Mouse (Mus musculus) Patski (cell line): ENCODE data around the gene Susd3. TPM values are rescaled to one million over a fixed set of nuclear protein-coding genes. Genes with fewer than 3 reads are reported as not detected.

Experiments used
- ATAC-seq: fragments of 100-300 bp; one replicate; pipeline ENCODE4 v1.8.0; 2021
- CTCF ChIA-PET: fragments of 350-600 bp; sonication (Branson Sonifier 250); formaldehyde crosslinking; loops from one replicate; lab custom pipeline; 2022; ENCODE audit warnings: inconsistent platforms; lab: Charles Lee
- POLR2A ChIA-PET: fragments of 350-600 bp; sonication (Branson Sonifier 250); formaldehyde crosslinking; loops from one replicate; lab custom pipeline; 2022; ENCODE audit warnings: antibody characterized with exemption, inconsistent platforms; lab: Charles Lee
- DNase-seq: peaks from one replicate; pipeline ENCODE4 v3.0.0-alpha.2; 2011; ENCODE audit warnings: low read depth, low spot score
- H3K27me3 ChIP-seq: fragments of 371-371 bp; one replicate; pipeline ENCODE4 v1.5.1; 2021
- CTCF ChIP-seq: fragments of 100-300 bp; IDR thresholded peaks from one replicate; pipeline ENCODE4 v1.5.1; 2021
- in situ Hi-C: fragments of 300-500 bp; cut with MboI; formaldehyde crosslinking; loops from 3 replicates; pipeline ENCODE4 v1.11.1; 2018; ENCODE audit warnings: low pct_unique_long_range_greater_than_20kb, mixed read lengths
- polyA plus RNA-seq: library from polyadenylated mRNA; unstranded; gene quantifications from one replicate; pipeline ENCODE4 v1.2.3, GENCODE M21; 2021

Gene Susd3
- polyA plus RNA-seq, 1 experiment from 2014 or later = not detected

DNA sequence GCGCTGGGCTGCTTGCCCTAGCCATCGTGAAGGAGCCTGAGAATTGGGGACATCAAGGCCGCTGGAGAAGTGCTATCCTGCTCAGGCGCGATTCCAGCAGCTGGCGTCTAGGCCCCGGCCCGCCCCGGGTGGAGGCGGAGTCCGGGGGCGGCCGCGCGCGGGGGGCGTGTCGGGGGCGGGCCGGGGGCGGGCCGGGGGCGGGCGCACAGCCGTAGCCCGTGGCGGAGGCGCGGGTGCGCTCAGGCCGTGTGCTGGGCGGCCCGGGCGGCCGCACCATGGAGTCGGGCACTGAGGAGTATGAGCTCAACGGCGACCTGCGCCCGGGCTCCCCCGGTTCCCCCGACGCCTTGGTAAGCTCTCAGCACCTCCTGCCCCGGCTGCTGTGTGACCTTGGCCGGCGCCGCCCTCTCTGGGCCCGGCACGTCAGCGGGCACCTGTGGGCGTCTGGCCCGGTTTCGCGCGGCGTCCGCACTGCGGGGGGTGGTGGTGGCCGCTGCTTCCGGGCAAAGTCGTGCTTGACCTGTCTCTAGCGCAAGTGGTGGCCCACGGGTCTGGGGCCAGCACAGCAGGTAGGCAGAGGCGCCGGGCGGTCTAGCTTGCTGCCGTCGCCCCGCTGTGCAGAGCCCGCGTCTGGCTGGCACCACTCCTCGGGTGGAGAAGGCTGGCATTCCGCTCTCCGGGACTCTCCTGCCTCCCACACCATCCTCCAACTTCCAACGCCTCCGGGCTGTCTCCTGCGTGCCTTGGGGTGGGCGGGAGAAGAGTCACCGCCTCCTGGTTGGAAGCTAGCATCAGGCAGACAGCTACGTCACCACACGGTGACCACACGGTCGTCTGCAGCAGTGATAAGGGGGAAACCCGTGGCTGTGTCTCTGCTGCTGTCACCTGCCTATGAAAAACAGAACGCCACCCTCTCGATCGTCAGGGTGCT is 61.0 kb downstream of the Susd3 start, which contains the start of gene Ninj1:
Ninj1 (plus strand) TSS at position 198 of the 931 bp plus-strand sequence.
- in situ Hi-C loops = no loop called here
- no peaks in the 10 kb centered on the region for H3K27me3 ChIP-seq
- no peak for TF ChIP-seq CTCF
- ATAC-seq (peak; percentile 66), DNase-seq (no peak)
- ChIA-PET CTCF (interaction anchor here (0.7 to 1.4 kb wide), 3 partner anchors 14 to 24 kb away, joined by 3 read pairs; no protein-coding TSS in a partner anchor), POLR2A (interaction anchor here (1.3 to 1.4 kb wide), 2 partner anchors 29 to 138 kb away, joined by 3 read pairs; no protein-coding TSS in a partner anchor)

DNA sequence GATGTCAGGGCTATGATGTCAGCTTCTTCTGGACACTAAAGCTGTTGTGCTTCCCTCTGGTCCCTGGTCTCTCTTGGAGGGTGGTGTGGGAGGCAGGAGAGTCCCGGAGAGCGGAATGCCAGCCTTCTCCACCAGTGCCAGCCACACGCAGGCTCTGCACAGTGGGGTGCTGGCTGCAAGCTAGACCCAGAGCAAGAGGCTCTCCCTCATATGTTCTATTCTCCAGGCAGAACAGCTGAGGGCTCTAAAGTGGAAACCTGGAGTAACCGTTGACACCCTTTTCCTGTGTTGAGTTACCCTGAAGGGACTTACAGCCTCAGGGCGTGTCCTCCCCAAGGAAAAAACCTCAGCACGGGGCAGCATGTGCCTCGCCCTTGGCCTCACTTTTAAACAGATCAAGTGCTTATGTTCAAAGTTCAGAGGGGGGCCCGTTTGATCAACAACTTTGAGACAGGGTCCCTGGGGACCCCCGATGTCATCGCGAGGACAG is 61.7 kb downstream of the Susd3 start:
- in situ Hi-C loops = no loop called here
- ChIA-PET CTCF (interaction anchor here (0.7 to 1.5 kb wide), 4 partner anchors 13 to 15 kb away, joined by 3 to 5 read pairs (median 3); no protein-coding TSS in a partner anchor), POLR2A (interaction anchor here (1.3 to 1.4 kb wide), 2 partner anchors 30 to 138 kb away, joined by 3 read pairs; no protein-coding TSS in a partner anchor)
- H3K27me3 ChIP-seq = no peaks in the 10 kb centered on the region
- no peak for ATAC-seq
- DNase-seq = no peak
- TF ChIP-seq CTCF = no peak

DNA sequence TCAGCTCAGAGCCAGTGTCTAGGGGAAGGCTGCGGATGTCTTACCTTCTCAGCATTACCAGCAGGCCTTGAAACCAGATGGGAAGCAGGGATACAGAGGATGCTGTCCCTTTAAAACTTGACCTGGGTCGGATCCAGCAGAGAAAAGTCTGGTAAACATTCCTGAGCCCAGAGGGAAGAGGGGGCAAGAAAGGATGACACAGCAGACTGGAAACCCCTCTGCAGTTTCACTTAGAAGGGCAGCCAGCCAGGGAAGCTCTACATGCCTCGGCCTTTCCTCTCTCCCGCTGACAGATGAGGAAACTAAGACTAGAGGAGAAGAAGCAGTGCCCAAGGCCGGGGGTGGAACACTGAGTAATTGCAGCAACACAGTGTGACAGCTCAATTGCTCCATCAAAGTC is 64.9 kb downstream of the Susd3 start:
- ChIA-PET CTCF (no interaction called here), POLR2A (no interaction called here)
- no peak for TF ChIP-seq CTCF
- no peaks in the 10 kb centered on the region for H3K27me3 ChIP-seq
- DNase-seq (no peak), ATAC-seq (no peak)
- in situ Hi-C loops = no loop called here

DNA sequence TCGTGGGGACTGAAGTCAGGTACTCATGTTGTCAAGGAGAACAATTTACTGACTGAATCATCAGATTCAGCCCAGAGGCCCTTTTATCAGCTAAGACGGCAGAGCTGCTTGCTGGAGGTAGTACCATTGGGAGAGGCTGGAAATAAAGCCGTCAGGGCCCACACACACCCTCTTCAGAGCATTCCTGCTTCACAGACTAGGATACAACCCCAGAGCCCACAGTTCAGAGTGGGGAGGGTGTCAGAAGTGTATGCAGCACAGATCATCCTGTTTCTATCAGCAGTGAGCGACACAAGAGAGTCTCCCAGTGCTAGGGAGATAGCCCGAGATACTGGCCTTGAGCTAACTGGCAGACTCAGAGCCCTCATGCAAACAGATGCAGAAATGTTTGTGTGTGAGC is 65.3 kb downstream of the Susd3 start:
- ChIA-PET POLR2A (interaction anchor here (0.9 kb wide), 1 partner anchor 9 kb away, joined by 3 read pairs; no protein-coding TSS in a partner anchor), CTCF (no interaction called here)
- ATAC-seq (no peak), DNase-seq (no peak)
- no peak for TF ChIP-seq CTCF
- in situ Hi-C loops = no loop called here
- H3K27me3 ChIP-seq = no peaks in the 10 kb centered on the region

DNA sequence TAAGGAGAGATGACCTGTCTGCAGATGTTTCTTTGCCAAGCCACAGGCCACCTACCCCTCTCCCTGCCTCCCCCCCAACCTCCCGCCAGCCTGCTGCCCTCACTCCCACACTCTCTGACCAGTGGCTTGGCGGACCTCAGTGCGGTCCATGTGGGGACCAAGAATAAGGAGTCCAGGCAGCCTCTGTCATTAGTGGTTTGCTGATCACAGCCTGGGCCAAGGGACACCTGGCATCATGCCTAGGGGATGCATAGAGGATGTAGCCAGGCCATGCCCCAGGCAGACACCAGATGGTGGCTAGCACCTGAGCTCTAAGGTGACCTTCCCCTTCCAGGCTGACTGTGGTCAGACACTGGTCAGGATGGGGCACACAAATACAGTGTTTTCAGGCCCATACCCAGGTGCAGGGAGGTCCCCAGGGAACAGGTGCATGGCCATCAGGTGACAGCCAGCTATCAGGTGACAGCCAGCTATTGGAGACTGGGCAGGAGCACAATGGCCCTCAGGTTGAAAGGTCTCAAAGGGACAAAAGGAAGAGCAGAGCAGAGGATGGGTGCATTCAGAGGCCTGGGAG is 67.0 kb downstream of the Susd3 start:
- ChIA-PET POLR2A (no interaction called here), CTCF (interaction anchor here (1.0 kb wide), 1 partner anchor 12 kb away, joined by 3 read pairs; no protein-coding TSS in a partner anchor)
- no peak for DNase-seq

DNA sequence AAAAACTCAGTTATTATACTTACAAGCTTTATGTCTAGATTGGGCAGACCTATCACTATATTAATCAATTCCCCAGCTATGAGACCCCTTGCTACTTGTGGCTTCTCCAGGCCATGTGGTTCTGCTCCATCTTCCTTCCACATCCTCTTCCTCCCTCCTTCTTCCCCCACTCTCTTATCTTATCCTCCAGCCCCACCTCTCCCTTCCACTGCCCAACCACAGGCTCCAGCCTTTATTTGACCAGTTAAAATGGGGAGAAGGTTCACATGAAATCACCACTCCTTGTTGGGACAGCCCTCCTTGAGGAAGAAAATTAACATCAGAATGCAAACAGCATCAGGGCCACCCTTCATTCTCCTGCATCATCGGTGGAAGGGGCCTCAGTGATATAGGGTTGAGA is 67.8 kb downstream of the Susd3 start:
- ChIA-PET POLR2A (no interaction called here), CTCF (interaction anchor here (1.0 kb wide), 1 partner anchor 11 kb away, joined by 3 read pairs; no protein-coding TSS in a partner anchor)
- ATAC-seq (no peak), DNase-seq (no peak)
- no peak for TF ChIP-seq CTCF
- in situ Hi-C loops = no loop called here
- H3K27me3 ChIP-seq = no peaks in the 10 kb centered on the region

More for the DNA sequence above, 67.0 kb downstream of the Susd3 start:
- TF ChIP-seq CTCF = no peak
- no peak for ATAC-seq
- no peaks in the 10 kb centered on the region for H3K27me3 ChIP-seq
- in situ Hi-C loops = no loop called here

Other genes with a start within 250 kb of the Susd3 start
- gene Wnk2, start 100.7 kb downstream of the Susd3 start, polyA plus RNA-seq = 1.8 TPM
- gene Ninj1, start 61.2 kb downstream of the Susd3 start, polyA plus RNA-seq = 106 TPM
- gene Card19, start 32.7 kb downstream of the Susd3 start, polyA plus RNA-seq = 58.9 TPM
- gene Fgd3, start 71.6 kb upstream of the Susd3 start, polyA plus RNA-seq = 79.4 TPM
- gene Bicd2, start 92.9 kb upstream of the Susd3 start, polyA plus RNA-seq = 45.2 TPM
- gene Ippk, start 172.5 kb upstream of the Susd3 start, polyA plus RNA-seq = 14.1 TPM
- 5.1 TPM for gene Tes3-ps, start 244.6 kb upstream of the Susd3 start, polyA plus RNA-seq